Mouse (Mus musculus) monocyte, adult 2 months (primary cell): ENCODE measurements around the gene Aanat.
A peak's percentile ranks its signal among the peaks of the same experiment; 100 is the strongest.
"Not testable (repeated sequence)": the region's sequence is repeated elsewhere in the genome, so short reads cannot be mapped to it uniquely, and the experiment has no call there.

Source experiments
- DNase-seq, 2 experiments: peaks; one replicate each; pipeline ENCODE4 v3.0.0; 2022; ENCODE audit warnings: low spot score in 2 of 2, low read depth in 1 of 2

Aanat gene

DNA sequence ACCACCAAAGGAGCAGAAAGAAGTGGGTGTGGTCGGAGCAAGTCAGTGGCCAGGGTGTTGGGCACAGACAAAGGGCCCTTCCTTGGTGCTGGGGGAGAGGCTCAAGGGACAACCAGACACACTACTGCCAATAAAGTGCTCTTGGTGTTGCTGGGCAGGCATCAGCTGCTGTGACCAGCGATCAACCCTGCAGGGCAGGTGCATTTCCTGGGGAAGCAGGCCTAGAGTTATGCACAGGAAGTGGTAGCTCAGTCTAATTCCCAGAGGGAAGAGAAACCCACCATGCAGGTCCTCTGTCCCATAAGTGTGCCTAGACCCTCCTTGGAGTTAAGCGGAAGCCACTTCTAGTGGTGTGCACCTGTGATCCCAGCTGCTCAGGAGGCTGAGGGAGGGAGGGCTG is 21.5 kb downstream of the Aanat start:
- DNase-seq = no peak

GRCm38 (mm10) chr11:116609965-116610630 is 23.9 kb downstream of the Aanat start:
- no peak for DNase-seq

DNA sequence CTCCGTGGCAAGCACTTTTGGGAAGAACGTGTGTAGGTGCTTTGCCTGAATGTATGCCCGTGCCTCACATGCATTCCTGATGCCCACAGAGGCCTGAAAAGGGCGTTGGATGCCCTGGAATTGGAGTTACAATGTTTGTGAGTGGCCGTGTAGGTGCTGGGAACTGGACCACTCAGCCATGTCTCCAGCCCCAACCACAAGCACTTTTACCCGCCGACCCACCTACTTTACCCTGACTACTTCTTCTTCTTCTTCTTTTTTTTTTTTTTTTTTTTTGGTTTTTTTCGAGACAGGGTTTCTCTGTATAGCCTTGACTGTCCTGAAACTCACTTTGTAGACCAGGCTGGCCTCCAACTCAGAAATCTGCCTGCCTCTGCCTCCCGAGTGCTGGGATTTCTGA is 24.9 kb downstream of the Aanat start:
- not testable (repeated sequence) for DNase-seq

DNA sequence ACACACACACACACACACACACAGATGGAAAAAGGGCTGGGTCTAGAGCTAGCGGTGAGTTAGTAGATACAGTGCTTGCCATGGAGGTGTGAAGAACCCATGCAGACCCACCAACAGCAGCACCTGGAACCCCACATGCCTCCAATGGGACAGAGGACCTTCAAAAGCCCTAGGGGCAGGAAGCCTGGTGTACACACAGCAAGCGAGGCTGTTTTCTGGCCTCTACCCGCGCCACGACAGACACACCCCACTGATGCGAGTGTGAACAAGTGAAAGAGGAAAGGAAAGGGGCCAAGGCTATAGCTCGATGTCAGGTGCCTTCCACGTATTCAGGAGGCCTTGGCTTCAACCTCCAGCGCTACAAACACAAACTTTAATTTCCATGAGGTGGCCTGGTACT is 25.7 kb downstream of the Aanat start:
- no peak for DNase-seq

- DNase-seq = no peak
These were observed 26.3 kb downstream of the Aanat start for GRCm38 (mm10) chr11:116612554-116612953.

GRCm38 (mm10) chr11:116613234-116613633 is 27.0 kb downstream of the Aanat start:
- DNase-seq = no peak

- DNase-seq = peak; percentile 80
These were observed 29.7 kb downstream of the Aanat start for GRCm38 (mm10) chr11:116615735-116616437.

DNA sequence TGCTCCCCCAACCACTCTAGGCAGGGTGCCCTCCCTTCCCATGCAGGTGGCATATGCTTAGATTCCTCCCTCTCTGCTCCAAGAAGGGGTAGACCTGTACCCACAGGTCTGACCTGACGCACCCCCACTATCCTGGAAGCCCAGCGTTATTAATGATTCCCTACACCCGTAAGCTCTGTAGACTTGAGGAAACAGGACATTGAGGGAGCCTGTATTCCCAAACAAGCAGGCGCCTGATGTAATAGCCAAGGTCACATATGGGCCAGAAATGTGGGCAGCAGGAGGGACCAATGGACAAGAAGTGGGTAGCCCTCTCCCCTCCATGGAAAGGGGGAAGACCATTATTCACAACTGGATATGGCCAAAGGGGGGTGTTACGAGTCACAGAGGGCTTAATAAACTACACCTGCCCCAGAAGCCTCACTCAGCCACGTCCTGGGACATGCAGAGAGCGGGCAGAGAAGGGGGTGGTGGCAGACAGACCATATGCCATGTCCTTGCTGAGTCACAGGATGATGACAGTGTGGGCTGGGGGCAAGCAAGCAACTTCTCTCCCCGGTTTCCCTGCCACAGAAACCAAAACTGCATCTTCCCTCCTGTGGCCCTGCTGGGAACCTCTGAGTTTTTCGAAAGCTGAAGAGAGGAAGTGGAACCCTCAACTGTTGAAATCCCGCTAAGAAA is 30.3 kb downstream of the Aanat start:
- peak; percentile 72 to 75 for DNase-seq

- DNase-seq = peak in 1 of 2 experiments; percentile 46
These were observed 31.4 kb downstream of the Aanat start for GRCm38 (mm10) chr11:116617641-116618040.

DNA sequence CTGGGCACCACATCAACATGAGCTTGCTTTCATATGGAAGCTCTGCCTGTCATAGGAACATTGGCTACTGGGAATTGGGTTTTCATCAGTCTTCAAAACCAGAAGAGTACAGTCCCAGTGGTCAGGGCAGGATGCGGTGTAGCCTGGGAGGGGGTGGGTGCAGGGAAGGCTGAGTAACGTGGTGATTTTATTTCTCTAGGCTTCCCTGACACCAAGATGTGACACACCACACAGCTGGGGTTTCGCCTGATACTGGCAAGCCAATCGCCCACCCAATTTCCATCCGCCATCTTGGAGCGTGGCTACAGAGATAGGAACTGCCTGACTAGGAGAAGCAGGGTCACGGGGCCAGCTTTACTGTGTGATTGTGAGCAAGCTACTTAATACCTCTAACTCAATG is 32.4 kb downstream of the Aanat start:
- DNase-seq = no peak

DNA sequence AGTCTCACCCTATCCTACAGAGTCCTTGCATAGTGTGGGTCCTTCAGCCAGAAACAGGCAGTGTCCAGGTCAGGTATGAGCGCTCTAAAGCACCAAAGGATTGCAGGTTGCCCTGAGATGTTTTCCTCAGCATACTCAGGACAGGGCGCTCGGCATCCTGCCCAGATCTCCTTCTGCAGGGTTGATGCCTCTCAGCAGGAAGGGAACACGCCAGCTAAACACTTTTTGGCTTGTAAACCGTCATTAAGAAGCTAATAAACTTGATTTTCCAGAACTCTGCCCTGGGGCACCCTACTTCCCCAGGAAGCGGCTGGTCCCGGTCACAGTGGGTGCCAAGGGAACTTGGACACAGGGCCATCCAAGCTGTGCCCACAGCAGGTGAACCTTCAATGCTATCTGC is 32.9 kb downstream of the Aanat start:
- DNase-seq = no peak

- DNase-seq = no peak
These were observed 33.3 kb downstream of the Aanat start for GRCm38 (mm10) chr11:116619561-116619960.

- no peak for DNase-seq
These were observed 33.8 kb downstream of the Aanat start for GRCm38 (mm10) chr11:116620073-116620472.

GRCm38 (mm10) chr11:116620559-116621253 is 34.5 kb downstream of the Aanat start:
- DNase-seq = no peak

GRCm38 (mm10) chr11:116621258-116621704 is 35.0 kb downstream of the Aanat start:
- no peak for DNase-seq

DNA sequence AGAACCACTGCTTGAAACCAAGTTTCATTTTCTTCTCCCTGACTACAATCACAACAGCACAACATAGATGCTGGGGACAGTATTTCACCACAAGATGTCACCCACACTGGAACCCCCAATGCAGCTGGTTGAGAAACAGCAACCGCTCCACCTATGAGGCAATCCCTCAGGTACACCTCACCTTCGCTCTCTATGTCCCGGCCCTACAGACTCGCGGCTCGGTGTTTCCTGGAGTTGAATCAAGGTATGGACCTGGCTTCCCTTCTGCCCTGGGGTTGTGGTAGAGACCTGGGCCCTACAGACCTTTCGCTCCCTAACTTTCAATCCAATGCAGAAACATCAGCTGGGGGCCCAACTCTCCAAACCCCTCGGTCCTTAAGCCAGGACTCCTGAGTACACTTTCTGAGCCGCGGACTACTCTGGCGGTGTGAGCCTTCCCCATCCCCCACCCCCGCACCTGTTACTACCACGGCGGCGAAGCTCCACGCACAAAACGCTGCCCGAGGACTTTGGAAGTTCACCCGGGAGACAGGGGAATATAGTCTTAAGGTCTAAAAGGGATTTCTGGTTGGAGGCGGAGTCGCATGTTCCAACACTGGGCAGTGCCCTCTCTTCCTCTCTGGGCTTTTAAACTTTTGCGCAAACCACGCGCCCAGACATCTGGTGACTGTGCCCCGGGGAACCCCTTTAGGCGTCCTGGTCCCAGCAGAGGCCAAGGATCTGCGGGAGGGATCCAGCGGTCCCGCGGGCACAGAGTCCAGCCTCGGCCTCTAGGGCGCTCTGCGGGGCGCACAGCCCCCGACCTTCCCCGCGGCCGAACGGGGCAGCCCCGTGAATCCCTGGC is 37.3 kb downstream of the Aanat start:
- DNase-seq = peak in 1 of 2 experiments; percentile 48

GRCm38 (mm10) chr11:116624131-116624832 is 38.0 kb downstream of the Aanat start:
- peak; percentile 50 to 86 for DNase-seq

GRCm38 (mm10) chr11:116625081-116626000 is 39.1 kb downstream of the Aanat start:
- DNase-seq = peak in 1 of 2 experiments; percentile 46
